Mouse (Mus musculus): ENCODE measurements around the gene Snx25. TPM values are rescaled to one million over a fixed set of nuclear protein-coding genes. Genes with fewer than 3 reads are reported as not detected.

The Snx25 gene
- total and polyA plus RNA-seq, 3 experiments: 20.0 to 23.1 TPM; not detected in 1

- Histone ChIP-seq H3K9ac (ENCODE audit: control insufficient read depth, low read depth, low read length, poor library complexity, severe bottlenecking) (no peak overlapping the region), H3K36me3 (ENCODE audit: control insufficient read depth in 1 of 2, insufficient read depth in 2 of 2, low read length in 2 of 2) (no peaks in the 10 kb centered on the region), H3K79me2 (ENCODE audit: control insufficient read depth, insufficient read depth, low read length, poor library complexity) (no peaks in the 10 kb centered on the region), H3K4me3 (ENCODE audit: control insufficient read depth in 1 of 2, insufficient read depth in 1 of 2, low read depth in 2 of 2, low read length in 2 of 2) (no peak overlapping the region), H3K27ac (ENCODE audit: control insufficient read depth, low read depth, low read length) (no peak overlapping the region), H3K4me1 (ENCODE audit: control insufficient read depth in 1 of 2, insufficient read depth in 2 of 2, low read length in 2 of 2) (no peaks in the 10 kb centered on the region), H3K27me3 (ENCODE audit: control insufficient read depth in 1 of 2, insufficient read depth in 2 of 2, low read length in 2 of 2) (no peaks in the 10 kb centered on the region), H3K9me3 (replicated peaks; ENCODE audit: insufficient read depth, low read length) (no peaks in the 10 kb centered on the region)
- no peak for DNase-seq (ENCODE audit: low read depth, low spot score)
- TF ChIP-seq MAZ (IDR thresholded peaks at IDR 0.05; ENCODE audit: low read depth, low read length) (no peak), UBTF (IDR thresholded peaks at IDR 0.05; ENCODE audit: borderline replicate concordance, insufficient read depth, low read depth, low read length) (no peak), SMC3 (IDR thresholded peaks at IDR 0.05; ENCODE audit: low read depth, low read length) (no peak), MXI1 (IDR thresholded peaks at IDR 0.05; ENCODE audit: low read depth, low read length) (no peak), CHD2 (IDR thresholded peaks at IDR 0.05; ENCODE audit: low read length) (no peak), POLR2AphosphoS2 (IDR thresholded peaks at IDR 0.05; ENCODE audit: low read length) (no peak), MYB (IDR thresholded peaks at IDR 0.05; ENCODE audit: low read depth, low read length) (no peak), KAT2A (conservative IDR thresholded peaks at IDR 0.05; ENCODE audit: low read depth, low read length) (no peak), NELFE (IDR thresholded peaks at IDR 0.05; ENCODE audit: low read depth, low read length) (no peak), BHLHE40 (IDR thresholded peaks at IDR 0.05; ENCODE audit: borderline replicate concordance, low read depth, low read length) (no peak), POLR2AphosphoS5 (IDR thresholded peaks at IDR 0.05; ENCODE audit: borderline replicate concordance, low read depth, low read length) (no peak), USF2 (IDR thresholded peaks at IDR 0.05; ENCODE audit: borderline replicate concordance in 1 of 2, insufficient read depth in 1 of 2, low read depth in 1 of 2, low read length in 2 of 2) (no peak), USF1 (IDR thresholded peaks at IDR 0.05; ENCODE audit: low read depth, low read length) (no peak), TBP (IDR thresholded peaks at IDR 0.05; ENCODE audit: low read depth, low read length) (no peak), E2F4 (IDR thresholded peaks at IDR 0.05; ENCODE audit: borderline replicate concordance, low read depth, low read length) (no peak)
Measured at GRCm38 (mm10) chr8:46022203-46022602, 129.8 kb downstream of the Snx25 start.

- no peak for DNase-seq (ENCODE audit: low read depth, low spot score)
- TF ChIP-seq MXI1 (IDR thresholded peaks at IDR 0.05; ENCODE audit: low read depth, low read length) (no peak), JUND (IDR thresholded peaks at IDR 0.05; ENCODE audit: low read depth, low read length) (no peak), NELFE (IDR thresholded peaks at IDR 0.05; ENCODE audit: low read depth, low read length) (no peak), MEF2A (IDR thresholded peaks at IDR 0.05; ENCODE audit: extremely low read depth, insufficient replicate concordance, low read depth, low read length, poor library complexity, severe bottlenecking) (no peak), RCOR1 (IDR thresholded peaks at IDR 0.05; ENCODE audit: low read depth, low read length) (no peak), ZKSCAN1 (IDR thresholded peaks at IDR 0.05; ENCODE audit: low read depth, low read length) (no peak), UBTF (IDR thresholded peaks at IDR 0.05; ENCODE audit: borderline replicate concordance, insufficient read depth, low read depth, low read length) (no peak), CHD2 (IDR thresholded peaks at IDR 0.05; ENCODE audit: low read length) (no peak), TCF12 (IDR thresholded peaks at IDR 0.05; ENCODE audit: low read depth, low read length) (no peak), USF1 (IDR thresholded peaks at IDR 0.05; ENCODE audit: low read depth, low read length) (no peak), EP300 (IDR thresholded peaks at IDR 0.05; ENCODE audit: low read depth in 1 of 2, low read length in 2 of 2) (no peak), POLR2A (IDR thresholded peaks at IDR 0.05; ENCODE audit: control insufficient read depth in 1 of 2, insufficient read depth in 1 of 2, low read depth in 1 of 2, low read length in 2 of 2, poor library complexity in 1 of 2) (no peak), BHLHE40 (IDR thresholded peaks at IDR 0.05; ENCODE audit: borderline replicate concordance, low read depth, low read length) (no peak)
- Histone ChIP-seq H3K9me3 (replicated peaks; ENCODE audit: insufficient read depth, low read length) (no peaks in the 10 kb centered on the region), H3K79me2 (ENCODE audit: control insufficient read depth, insufficient read depth, low read length, poor library complexity) (no peaks in the 10 kb centered on the region), H3K36me3 (ENCODE audit: control insufficient read depth in 1 of 2, insufficient read depth in 2 of 2, low read length in 2 of 2) (peaks cover 0 to 5% of the 10 kb centered on the region in 2 experiments; a peak in 2 of 4 replicates), H3K27me3 (ENCODE audit: control insufficient read depth in 1 of 2, insufficient read depth in 2 of 2, low read length in 2 of 2) (no peaks in the 10 kb centered on the region), H3K9ac (ENCODE audit: control insufficient read depth, low read depth, low read length, poor library complexity, severe bottlenecking) (no peak overlapping the region), H3K4me1 (ENCODE audit: control insufficient read depth in 1 of 2, insufficient read depth in 2 of 2, low read length in 2 of 2) (no peaks in the 10 kb centered on the region; a peak in 2 of 4 replicates), H3K4me3 (ENCODE audit: control insufficient read depth in 1 of 2, insufficient read depth in 1 of 2, low read depth in 2 of 2, low read length in 2 of 2) (no peak overlapping the region), H3K27ac (ENCODE audit: control insufficient read depth, low read depth, low read length) (no peak overlapping the region)
Measured at GRCm38 (mm10) chr8:46010746-46011680, 140.9 kb downstream of the Snx25 start.

All from MEL (cell line).